Mouse (Mus musculus): ENCODE measurements around the gene Pccb. TPM values are rescaled to one million over a fixed set of nuclear protein-coding genes. Genes with fewer than 3 reads are reported as not detected.

Pccb gene
- polyA plus RNA-seq, 1 experiment from 2014 or later, result 22.5 TPM

GRCm38 (mm10) chr9:100944677-100945365 lies 89.9 kb downstream of the Pccb start:
- H3K9ac ChIP-seq (ENCODE audit: low read length), result no peak overlapping the region
- no peak overlapping the region for H3K4me2 ChIP-seq (ENCODE audit: low read depth, low read length)
- no peak overlapping the region for H3K27ac ChIP-seq (ENCODE audit: low read length)
- 94% methylated on average over 5 of the region's 5 CpGs for whole genome bisulfite sequencing
- peaks cover 8% of the 10 kb centered on the region for H3K36me3 ChIP-seq (ENCODE audit: control insufficient read depth, insufficient read depth, low read length)
- no peaks in the 10 kb centered on the region for H3K4me1 ChIP-seq (replicated peaks; ENCODE audit: control insufficient read depth, insufficient read depth, low read length)
- no peaks in the 10 kb centered on the region for H3K9me3 ChIP-seq (ENCODE audit: control insufficient read depth, low read length)
- no peak overlapping the region for H3K4me3 ChIP-seq (ENCODE audit: low read length)
- no peaks in the 10 kb centered on the region for H3K27me3 ChIP-seq (ENCODE audit: control insufficient read depth, insufficient read depth, low read depth, low read length)
- no peak for ATAC-seq (ENCODE audit: low read depth)

GRCm38 (mm10) chr9:100942042-100942441 lies 92.7 kb downstream of the Pccb start:
- Histone ChIP-seq H3K4me2 (ENCODE audit: low read depth, low read length) (no peak overlapping the region), H3K9me3 (ENCODE audit: control insufficient read depth, low read length) (no peaks in the 10 kb centered on the region), H3K9ac (ENCODE audit: low read length) (no peak overlapping the region), H3K27ac (ENCODE audit: low read length) (no peak overlapping the region), H3K27me3 (ENCODE audit: control insufficient read depth, insufficient read depth, low read depth, low read length) (no peaks in the 10 kb centered on the region), H3K36me3 (ENCODE audit: control insufficient read depth, insufficient read depth, low read length) (peaks cover 6% of the 10 kb centered on the region), H3K4me3 (ENCODE audit: low read length) (no peak overlapping the region), H3K4me1 (replicated peaks; ENCODE audit: control insufficient read depth, insufficient read depth, low read length) (no peaks in the 10 kb centered on the region)
- ATAC-seq (ENCODE audit: low read depth), result no peak
- 60% methylated on average over 2 of the region's 2 CpGs for WGBS

Other genes starting within 250 kb of the Pccb start
- 3.7 and 3.9 TPM in 2 replicates for gene Msl2, start 39.2 kb upstream of the Pccb start, polyA plus RNA-seq (2015; fragmentation: Nextera tagmentation; extraction: Ambion mirVana)
- gene Ppp2r3a, start 216.9 kb upstream of the Pccb start, polyA plus RNA-seq (2015; fragmentation: Nextera tagmentation; extraction: Ambion mirVana), result 11.3 and 12.4 TPM in 2 replicates